Mouse (Mus musculus): Measurements from ENCODE around the gene Mast1.

GRCm38 (mm10) chr8:84981644-84982498, 44.7 kb upstream of the Mast1 start:
- TF ChIP-seq CTCF (IDR thresholded peaks at IDR 0.05; ENCODE audit: low read depth, low read length) = no peak
- no peak for TF ChIP-seq POLR2A (IDR thresholded peaks at IDR 0.05; ENCODE audit: borderline replicate concordance, low read depth, low read length)
